Mouse (Mus musculus): ENCODE data around the gene Pdzd2.

DNA sequence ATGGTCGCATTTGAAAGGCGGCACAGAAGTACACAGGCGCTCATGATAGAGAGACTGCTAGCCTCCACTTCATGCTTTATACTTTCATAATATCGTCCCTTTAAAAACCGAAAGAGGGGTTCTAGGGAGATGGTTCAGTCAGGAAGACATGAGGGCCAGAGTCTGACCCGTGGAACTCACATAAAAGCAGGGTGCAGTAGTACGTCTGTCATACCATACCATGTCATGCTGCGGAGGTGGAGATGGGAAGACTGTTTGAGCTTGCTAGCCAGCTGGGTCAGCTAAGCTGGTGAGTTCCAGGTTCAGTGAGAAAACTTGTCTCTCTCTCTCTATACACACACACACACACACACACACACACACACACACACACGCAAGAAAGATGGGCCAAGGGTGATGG lies 76.4 kb downstream of the Pdzd2 start:
- TF ChIP-seq POLR2A (IDR thresholded peaks at IDR 0.05; ENCODE audit: extremely low read depth, insufficient read depth, low read length) (no peak), CTCF (IDR thresholded peaks at IDR 0.05; ENCODE audit: extremely low read depth, insufficient read depth, low read length) (no peak)
